Mouse (Mus musculus) lung, postnatal 0 days (tissue): Measurements from ENCODE around the gene Fam131a. TPM values are rescaled to one million over a fixed set of nuclear protein-coding genes. Genes with fewer than 3 reads are reported as not detected.

ENCODE experiments used
- ATAC-seq: fragments of 200-750 bp; cut with Nextera tagmentation; 2 replicates; pipeline ENCODE4 v1.8.0; 2017; ENCODE audit warnings: moderate library complexity
- DNase-seq: peaks from one replicate; pipeline ENCODE4 v3.0.0-alpha.2; 2016; ENCODE audit warnings: low spot score
- H3K27ac ChIP-seq: fragments of 300-500 bp; sonication (generic); 2 replicates; pipeline ENCODE4 v1.5.1; 2014; ENCODE audit warnings: antibody characterized with exemption, mild to moderate bottlenecking, low read length, mixed read lengths
- H3K27me3 ChIP-seq: fragments of 300-500 bp; sonication (generic); replicated peaks from 2 replicates; pipeline ENCODE4 v1.6.1; 2014; ENCODE audit warnings: low read length, mixed read lengths; ENCODE audit not compliant: insufficient read depth
- H3K36me3 ChIP-seq: fragments of 300-500 bp; sonication (generic); 2 replicates; pipeline ENCODE4 v1.6.1; 2014; ENCODE audit warnings: low read length, mixed read lengths; ENCODE audit not compliant: insufficient read depth
- H3K4me1 ChIP-seq: fragments of 300-500 bp; sonication (generic); 2 replicates; pipeline ENCODE4 v1.6.1; 2014; ENCODE audit warnings: antibody characterized with exemption, low read depth, low read length, mixed read lengths; ENCODE audit not compliant: insufficient read depth
- H3K4me2 ChIP-seq: fragments of 300-500 bp; sonication (generic); replicated peaks from 2 replicates; pipeline ENCODE4 v1.6.1; 2014; ENCODE audit warnings: low read depth, mild to moderate bottlenecking, low read length, moderate library complexity, mixed read lengths
- H3K4me3 ChIP-seq: fragments of 300-500 bp; sonication (generic); 2 replicates; pipeline ENCODE4 v1.5.1; 2014; ENCODE audit warnings: low read depth, low read length
- H3K9ac ChIP-seq: fragments of 300-500 bp; sonication (generic); replicated peaks from 2 replicates; pipeline ENCODE4 v1.6.1; 2014; ENCODE audit warnings: low read depth, mild to moderate bottlenecking
- H3K9me3 ChIP-seq: fragments of 300-500 bp; sonication (generic); 2 replicates; pipeline ENCODE4 v1.6.1; 2016; ENCODE audit warnings: low read length, mixed read lengths
- CTCF ChIP-seq: IDR thresholded peaks from 2 replicates; pipeline ENCODE4 v1.5.1; 2016; ENCODE audit warnings: antibody characterized with exemption, mild to moderate bottlenecking
- EP300 ChIP-seq: IDR thresholded peaks from 2 replicates; pipeline ENCODE4 v1.6.1; 2016; ENCODE audit warnings: antibody characterized with exemption, mild to moderate bottlenecking, control low read depth
- WGBS: fragments of 180-500 bp; shearing (Covaris S2); extraction: QIAGEN DNeasy Blood & Tissue Kit; methylation state at CpG from one replicate; pipeline ENCODE4 v1.1.7; 2014; 5-methylcytosine and 5-hydroxymethylcytosine counted together
- polyA plus RNA-seq: library from polyadenylated mRNA; unstranded; fragments of >200 nt; fragmentation: Nextera tagmentation; extraction: Ambion mirVana; gene quantifications from 2 replicates; pipeline ENCODE4 v1.2.1, GENCODE M21; 2015

The Fam131a gene
- polyA plus RNA-seq, 1 experiment from 2014 or later: 8.4 TPM

DNA sequence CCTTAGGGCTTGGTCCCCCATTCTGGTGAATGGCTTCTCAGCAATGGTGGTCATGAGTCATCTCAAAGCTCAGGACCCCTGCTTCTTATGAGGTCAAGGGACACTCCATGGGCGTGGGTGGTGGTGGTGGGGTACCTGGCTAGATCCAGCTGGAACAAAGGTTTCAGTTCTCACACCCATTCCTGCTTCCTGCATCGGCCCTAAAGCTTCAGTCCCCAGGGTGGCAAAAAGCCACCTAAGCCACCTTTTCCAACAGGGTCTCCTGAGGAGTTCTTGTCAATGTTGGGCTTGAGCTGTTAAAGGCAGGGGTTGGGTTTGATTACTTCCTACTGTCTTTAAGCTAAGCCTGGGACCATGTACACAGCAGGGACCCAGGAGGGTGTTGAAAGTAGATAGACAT lies 22.1 kb downstream of the Fam131a start:
- DNase-seq: no peak
- Histone ChIP-seq H3K4me3 (no peak overlapping the region), H3K9ac (0 out of 2 replicates have a peak overlapping the region, but pooled peaks have one; percentile 39), H3K4me2 (peak overlapping the region; percentile 87), H3K36me3 (no peaks in the 10 kb centered on the region), H3K27me3 (no peaks in the 10 kb centered on the region), H3K4me1 (peaks cover 15% of the 10 kb centered on the region; the same call in 1 of the 2 replicates), H3K27ac (no peak overlapping the region), H3K9me3 (no peaks in the 10 kb centered on the region)
- no peak for ATAC-seq
- 72% methylated on average over 2 of the region's 2 CpGs for WGBS
- TF ChIP-seq CTCF (no peak), EP300 (no peak)

DNA sequence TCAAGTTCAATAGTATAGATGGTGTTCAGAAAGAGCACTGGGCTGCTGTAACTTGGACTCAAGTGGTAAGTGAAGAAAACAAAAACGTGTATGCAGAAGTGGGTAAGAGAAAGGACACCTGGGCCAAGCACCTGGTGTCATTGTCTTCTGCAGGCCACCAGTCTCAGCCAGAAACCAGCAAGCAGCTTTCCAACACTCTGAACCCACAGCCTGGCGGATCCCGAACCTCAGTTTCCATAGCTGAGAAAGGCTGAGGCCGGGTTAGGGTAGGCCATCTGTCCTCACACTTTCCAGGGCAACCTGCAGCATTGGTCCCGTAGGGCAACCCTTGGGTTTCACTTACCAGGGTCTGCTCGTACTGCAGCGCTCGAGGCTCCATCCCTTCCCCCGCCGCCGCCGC lies 22.5 kb downstream of the Fam131a start:
- no peak for TF ChIP-seq CTCF
- TF ChIP-seq EP300: no peak
- no peaks in the 10 kb centered on the region for H3K27me3 ChIP-seq
- no peaks in the 10 kb centered on the region for H3K36me3 ChIP-seq
- peak overlapping the region; percentile 39 for H3K9ac ChIP-seq
- DNase-seq (no peak), ATAC-seq (no peak)
- peak overlapping the region; percentile 64 for H3K4me3 ChIP-seq
- peaks cover 15% of the 10 kb centered on the region; the same call in 1 of the 2 replicates for H3K4me1 ChIP-seq
- no peaks in the 10 kb centered on the region for H3K9me3 ChIP-seq
- 3% methylated on average over 11 of the region's 12 CpGs for WGBS
- peak overlapping the region; percentile 87 for H3K4me2 ChIP-seq
- H3K27ac ChIP-seq: peak overlapping the region; percentile 91

GRCm38 (mm10) chr16:20715976-20716840 lies 23.2 kb downstream of the Fam131a start:
- H3K27ac ChIP-seq: peak overlapping the region; percentile 91
- ATAC-seq (peak; percentile 50), DNase-seq (peak; percentile 83)
- peak; percentile 45 for TF ChIP-seq CTCF
- no peak for TF ChIP-seq EP300
- peaks cover 15% of the 10 kb centered on the region; the same call in 1 of the 2 replicates for H3K4me1 ChIP-seq
- peak overlapping the region; percentile 39 for H3K9ac ChIP-seq
- peak overlapping the region; percentile 64 for H3K4me3 ChIP-seq
- peak overlapping the region; percentile 87 for H3K4me2 ChIP-seq
- no peaks in the 10 kb centered on the region for H3K9me3 ChIP-seq
- no peaks in the 10 kb centered on the region for H3K27me3 ChIP-seq
- WGBS: 0% methylated on average over 46 of the region's 68 CpGs
- H3K36me3 ChIP-seq: no peaks in the 10 kb centered on the region

- no peaks in the 10 kb centered on the region for H3K27me3 ChIP-seq
- peak overlapping the region; percentile 64 for H3K4me3 ChIP-seq
- under 1% methylated on average over 8 of the region's 8 CpGs for WGBS
- TF ChIP-seq CTCF (no peak; the same call in 1 of the 2 replicates), EP300 (no peak)
- no peaks in the 10 kb centered on the region for H3K9me3 ChIP-seq
- peak overlapping the region; percentile 91 for H3K27ac ChIP-seq
- H3K9ac ChIP-seq: peak overlapping the region; percentile 39
- DNase-seq (no peak), ATAC-seq (no peak)
- H3K4me2 ChIP-seq: peak overlapping the region; percentile 87
- H3K4me1 ChIP-seq: peaks cover 15% of the 10 kb centered on the region; the same call in 1 of the 2 replicates
- no peaks in the 10 kb centered on the region for H3K36me3 ChIP-seq
Observed at GRCm38 (mm10) chr16:20716841-20717180, 23.8 kb downstream of the Fam131a start.

DNA sequence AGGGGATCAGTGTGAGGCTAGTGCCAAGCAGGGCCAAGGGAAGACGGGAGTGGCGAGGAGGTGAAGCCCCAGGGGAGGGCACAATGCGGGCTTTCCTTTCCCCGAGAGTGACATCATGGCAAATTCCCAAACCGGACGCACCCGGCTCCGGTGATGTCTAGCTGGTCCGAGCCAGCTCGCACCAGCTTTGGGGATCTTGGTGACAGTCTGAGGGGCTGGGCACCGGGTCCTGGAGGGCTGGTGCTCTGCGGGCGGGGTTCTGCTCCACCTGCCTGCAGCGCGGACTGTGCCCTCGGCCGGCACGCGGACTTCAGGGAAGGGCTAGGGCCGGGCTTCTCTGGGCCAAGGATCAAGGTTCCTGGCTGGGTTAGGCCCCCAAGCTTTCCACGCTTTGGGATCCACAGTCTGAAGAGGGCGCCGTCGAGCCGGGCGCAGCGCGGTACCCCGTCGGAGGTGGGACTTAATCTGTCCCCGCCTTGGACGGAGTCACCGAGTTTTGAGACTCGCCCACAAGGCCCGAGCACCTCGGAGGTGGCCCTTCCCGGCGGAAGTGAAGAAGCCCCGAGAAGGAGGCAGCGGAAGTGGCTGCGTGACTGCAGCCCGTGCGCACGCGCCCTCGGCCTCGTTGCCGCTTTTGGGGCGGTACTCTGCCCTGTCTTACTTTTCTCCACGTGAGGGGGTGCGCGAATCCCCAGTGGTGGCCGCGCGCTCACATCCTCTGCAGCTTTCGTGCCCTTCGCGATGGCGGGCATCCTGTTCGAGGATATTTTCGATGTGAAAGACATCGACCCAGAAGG lies 24.3 kb downstream of the Fam131a start, which contains the start of the genes Polr2h and Clcn2:
Polr2h (plus strand) TSS at position 485 of the 797 bp plus-strand sequence.
Clcn2 (minus strand) TSS at position 566 of the 797 bp plus-strand sequence.
- peaks cover 15% of the 10 kb centered on the region; the same call in 1 of the 2 replicates for H3K4me1 ChIP-seq
- H3K4me3 ChIP-seq: peak within 1 kb of the TSS; percentile 64
- no peaks in the 10 kb centered on the region for H3K9me3 ChIP-seq
- no peaks in the 10 kb centered on the region for H3K27me3 ChIP-seq
- peak; percentile 93 for ATAC-seq
- no peaks in the 10 kb centered on the region for H3K36me3 ChIP-seq
- H3K27ac ChIP-seq: peak within 1 kb of the TSS; percentile 91
- TF ChIP-seq EP300: no peak
- peak; percentile 77 for TF ChIP-seq CTCF
- WGBS: under 1% methylated on average over 61 of the region's 62 CpGs
- H3K9ac ChIP-seq: peak within 1 kb of the TSS; percentile 43
- DNase-seq: peak; percentile 99
- H3K4me2 ChIP-seq: peak within 1 kb of the TSS; percentile 87
